Mouse (Mus musculus): ENCODE results near the gene H2al1h. TPM values are rescaled to one million over a fixed set of nuclear protein-coding genes. Genes with fewer than 3 reads are reported as not detected.
"Not testable (repeated sequence)": the region's sequence is repeated elsewhere in the genome, so short reads cannot be mapped to it uniquely, and the experiment has no call there.

Gene H2al1h
- total RNA-seq (2021) = not detected
- long read RNA-seq, experiment 1 = 0 reads
- long read RNA-seq, experiment 2 = 0 reads

GRCm38 (mm10) chrX:11321192-11321591 is at the start of gene H2al1h:
Gene H2al1h (plus strand): TSS chrX:11321492.
- not testable (repeated sequence) for DNase-seq (ENCODE audit: low spot score in 2 of 2)

- no peak for DNase-seq (ENCODE audit: low spot score in 2 of 2)
Observed at GRCm38 (mm10) chrX:11273190-11273589, 48.1 kb upstream of the H2al1h start.

- no peak for DNase-seq (ENCODE audit: low spot score in 2 of 2)
Observed at GRCm38 (mm10) chrX:11277083-11277482, 44.2 kb upstream of the H2al1h start.

- DNase-seq (ENCODE audit: low spot score in 2 of 2) = no peak
Observed at GRCm38 (mm10) chrX:11280741-11281140, 40.6 kb upstream of the H2al1h start.

- no peak for DNase-seq (ENCODE audit: low spot score in 2 of 2)
Observed at GRCm38 (mm10) chrX:11288306-11288882, 32.9 kb upstream of the H2al1h start.

- no peak for DNase-seq (ENCODE audit: low spot score in 2 of 2)
Observed at GRCm38 (mm10) chrX:11289244-11289643, 32.0 kb upstream of the H2al1h start.

- DNase-seq (ENCODE audit: low spot score in 2 of 2) = not testable (repeated sequence)
Observed at GRCm38 (mm10) chrX:11298957-11299356, 22.3 kb upstream of the H2al1h start, which contains the start of gene H2al1a. Gene H2al1a (plus strand): TSS chrX:11299257.

GRCm38 (mm10) chrX:11302132-11302531 is 19.2 kb upstream of the H2al1h start, which contains the start of gene H2al1b:
Gene H2al1b (plus strand): TSS chrX:11302432.
- DNase-seq (ENCODE audit: low spot score in 2 of 2) = not testable (repeated sequence)

- DNase-seq (ENCODE audit: low spot score in 2 of 2) = not testable (repeated sequence)
Observed at GRCm38 (mm10) chrX:11305355-11305754, 15.9 kb upstream of the H2al1h start, which contains the start of gene H2al1c. Gene H2al1c (plus strand): TSS chrX:11305655.

- not testable (repeated sequence) for DNase-seq (ENCODE audit: low spot score in 2 of 2)
Observed at GRCm38 (mm10) chrX:11308524-11308923, 12.8 kb upstream of the H2al1h start, which contains the start of gene H2al1d. Gene H2al1d (plus strand): TSS chrX:11308824.

GRCm38 (mm10) chrX:11311634-11312033 is 9.7 kb upstream of the H2al1h start, which contains the start of gene H2al1e:
Gene H2al1e (plus strand): TSS chrX:11311934.
- DNase-seq (ENCODE audit: low spot score in 2 of 2) = not testable (repeated sequence)

- not testable (repeated sequence) for DNase-seq (ENCODE audit: low spot score in 2 of 2)
Observed at GRCm38 (mm10) chrX:11314858-11315257, 6.4 kb upstream of the H2al1h start, which contains the start of gene H2al1f. Gene H2al1f (plus strand): TSS chrX:11315158.

- not testable (repeated sequence) for DNase-seq (ENCODE audit: low spot score in 2 of 2)
Observed at GRCm38 (mm10) chrX:11317956-11318355, 3.3 kb upstream of the H2al1h start, which contains the start of gene H2al1g. Gene H2al1g (plus strand): TSS chrX:11318256.

- not testable (repeated sequence) for DNase-seq (ENCODE audit: low spot score in 2 of 2)
Observed at GRCm38 (mm10) chrX:11324359-11324758, 3.1 kb downstream of the H2al1h start, which contains the start of gene H2al1i. Gene H2al1i (plus strand): TSS chrX:11324659.

GRCm38 (mm10) chrX:11327522-11327921 is 6.2 kb downstream of the H2al1h start, which contains the start of gene H2al1j:
Gene H2al1j (plus strand): TSS chrX:11327822.
- not testable (repeated sequence) for DNase-seq (ENCODE audit: low spot score in 2 of 2)

GRCm38 (mm10) chrX:11345762-11346161 is 24.5 kb downstream of the H2al1h start:
- DNase-seq (ENCODE audit: low spot score in 2 of 2) = no peak

- DNase-seq (ENCODE audit: low spot score in 2 of 2) = no peak
Observed at GRCm38 (mm10) chrX:11346756-11347155, 25.5 kb downstream of the H2al1h start.

- DNase-seq (ENCODE audit: low spot score in 2 of 2) = no peak
Observed at GRCm38 (mm10) chrX:11360823-11361222, 39.5 kb downstream of the H2al1h start.

GRCm38 (mm10) chrX:11361261-11361660 is 40.0 kb downstream of the H2al1h start:
- no peak for DNase-seq (ENCODE audit: low spot score in 2 of 2)

GRCm38 (mm10) chrX:11363890-11364289 is 42.6 kb downstream of the H2al1h start:
- DNase-seq (ENCODE audit: low spot score in 2 of 2) = no peak

GRCm38 (mm10) chrX:11365151-11365550 is 43.9 kb downstream of the H2al1h start:
- no peak for DNase-seq (ENCODE audit: low spot score in 2 of 2)

All from gastrocnemius, postnatal 4 days (tissue).